In genomic region chr14:49210215-49210614, GRCm38 (mm10) we compare ENCODE assay signal across 16 mouse cellular contexts. TPM values are rescaled to one million over a fixed set of nuclear protein-coding genes. Genes with fewer than 3 reads are reported as not detected.
DNase-seq lines count a peak whose midpoint lies in the region; ATAC-seq and TF ChIP-seq lines count a peak whose summit lies in the region.
"Not testable (repeated sequence)": the region's sequence is repeated elsewhere in the genome, so short reads cannot be mapped to it uniquely, and the experiment has no call there.
"Had no signal": no experiment of that assay in that cellular context is flagged by ENCODE, and none has a peak within 500 bp of the region (broad histone marks: within the 10 kb centered on the region; RNA-seq: fewer than 3 reads in every experiment).

No protein-coding gene starts in this region.

- not testable (repeated sequence) for H3K4me1 ChIP-seq in MEL (ENCODE audit: control insufficient read depth in 1 of 2, insufficient read depth in 2 of 2, low read length in 2 of 2)

- peak in 1 of 2 experiments; percentile 34; a peak in 1 of 4 replicates for TF ChIP-seq EP300 in MEL (IDR thresholded peaks at IDR 0.05; ENCODE audit: low read depth in 1 of 2, low read length in 2 of 2)

- H3K4me3 ChIP-seq in MEL (ENCODE audit: control insufficient read depth in 1 of 2, insufficient read depth in 1 of 2, low read depth in 2 of 2, low read length in 2 of 2) = not testable (repeated sequence)

- not testable (repeated sequence) for TF ChIP-seq CTCF in MEL (IDR thresholded peaks at IDR 0.05 in 2 of 3, conservative IDR thresholded peaks at IDR 0.05 in 1 of 3; ENCODE audit: control insufficient read depth in 1 of 3, insufficient read depth in 1 of 3, low read depth in 2 of 3, low read length in 3 of 3, poor library complexity in 1 of 3, severe bottlenecking in 1 of 3)

- ATAC-seq in common myeloid progenitor, adult 5-6 weeks (replicated peaks; ENCODE audit: low read depth, poor library complexity, severe bottlenecking) = 0 out of 2 replicates have a peak, but pooled peaks have one; percentile 47

- DNase-seq in 416B (ENCODE audit: low read depth) = peak; percentile 81
- DNase-seq in MEL (ENCODE audit: low read depth, low spot score) = peak; percentile 56
- peak; percentile 7 for DNase-seq in MEL-GATA-1-ER (ENCODE audit: extremely low read depth, low read depth)

- not testable (repeated sequence) for H3K36me3 ChIP-seq in MEL (ENCODE audit: control insufficient read depth in 1 of 2, insufficient read depth in 2 of 2, low read length in 2 of 2)

- H3K9me3 ChIP-seq in MEL (replicated peaks; ENCODE audit: insufficient read depth, low read length) = not testable (repeated sequence)

- not testable (repeated sequence) for H3K27ac ChIP-seq in MEL (ENCODE audit: control insufficient read depth, low read depth, low read length)

- not testable (repeated sequence) for TF ChIP-seq POLR2A in MEL (IDR thresholded peaks at IDR 0.05; ENCODE audit: control insufficient read depth in 1 of 2, insufficient read depth in 1 of 2, low read depth in 1 of 2, low read length in 2 of 2, poor library complexity in 1 of 2)

- not testable (repeated sequence) for H3K27me3 ChIP-seq in MEL (ENCODE audit: control insufficient read depth in 1 of 2, insufficient read depth in 2 of 2, low read length in 2 of 2)

- TF ChIP-seq RAD21 in MEL (IDR thresholded peaks at IDR 0.05; ENCODE audit: low read depth, low read length) = not testable (repeated sequence)

- not testable (repeated sequence) for H3K79me2 ChIP-seq in MEL (ENCODE audit: control insufficient read depth, insufficient read depth, low read length, poor library complexity)

- not testable (repeated sequence) for H3K9ac ChIP-seq in MEL (ENCODE audit: control insufficient read depth, low read depth, low read length, poor library complexity, severe bottlenecking)

TF ChIP-seq in MEL, 35 proteins besides CTCF, POLR2A, EP300 and RAD21:
- TF ChIP-seq GATA1 (IDR thresholded peaks at IDR 0.05; ENCODE audit: low read depth, low read length) (peak; percentile 55), ETS1 (IDR thresholded peaks at IDR 0.05; ENCODE audit: low read depth, low read length) (0 out of 2 replicates have a peak, but pooled peaks have one; percentile 37), TAL1 (IDR thresholded peaks at IDR 0.05; ENCODE audit: low read length) (0 out of 2 replicates have a peak, but pooled peaks have one; percentile 17), TCF12 (IDR thresholded peaks at IDR 0.05; ENCODE audit: low read depth, low read length) (peak; percentile 48; the same call in 1 of the 2 replicates)
TF ChIP-seq in MEL: peak in this region for 4; not testable (repeated sequence) for 31.

RNA-seq across cellular contexts. Expression of gene ccdc198, which starts 35.1 kb away (rescaled TPM):
- total RNA-seq in MEL (2012; rRNA removed) = not detected in 2 replicates
- polyA plus RNA-seq in MEL (2012; ENCODE audit: insufficient read depth in 1 of 2, insufficient read length in 2 of 2, low read depth in 1 of 2, low replicate concordance in 2 of 2, missing spikeins in 1 of 2) = not detected
- not detected in 2 replicates for total RNA-seq in common myeloid progenitor, adult 5-6 weeks (2017)
- total RNA-seq: adrenal gland, adult 18-20 months; adrenal gland, adult 2 months; adrenal gland, adult 8-10 months; adrenal gland, postnatal 14 days; adrenal gland, postnatal 25 days; adrenal gland, postnatal 36 days; CH12.LX; ES-E14 had no signal
- polyA plus RNA-seq: activated CD4-positive, CD25-positive, alpha-beta regulatory T cell, adult 4 months; adrenal gland, adult 2 months; C2C12; cerebellum, adult 2 months; G1E had no signal

RNA-seq across cellular contexts. Expression of gene Naa30, which starts 38.2 kb away (rescaled TPM):
- total RNA-seq in MEL (2012; rRNA removed) = 15.9 and 16.4 TPM in 2 replicates
- 10 to 100 TPM; 18.7 to 32.6 TPM for polyA plus RNA-seq in MEL (2012; ENCODE audit: insufficient read depth in 1 of 2, insufficient read length in 2 of 2, low read depth in 1 of 2, low replicate concordance in 2 of 2, missing spikeins in 1 of 2)
- total RNA-seq in common myeloid progenitor, adult 5-6 weeks (2017) = 43.6 and 53.3 TPM in 2 replicates

Comparison
In these comparisons a context has a peak if more than half of its experiments do, and no peak if none do; other contexts are left out.
1. DNase-seq: peak in every context shown above with its lines; median percentile 81 in 416B; 56 in MEL; 7 in MEL-GATA-1-ER.